Mouse (Mus musculus) right cerebral cortex, postnatal 4 days (tissue): ENCODE results near the gene Kif21a.

Source experiments
- DNase-seq: peaks from one replicate; pipeline ENCODE4 v3.0.0-alpha.2; 2022

Gene Kif21a

GRCm38 (mm10) chr15:91049496-91050441 lies at the start of gene Kif21a:
Kif21a (minus strand) TSS chr15:91049948.
- DNase-seq, result peak; percentile 74

DNA sequence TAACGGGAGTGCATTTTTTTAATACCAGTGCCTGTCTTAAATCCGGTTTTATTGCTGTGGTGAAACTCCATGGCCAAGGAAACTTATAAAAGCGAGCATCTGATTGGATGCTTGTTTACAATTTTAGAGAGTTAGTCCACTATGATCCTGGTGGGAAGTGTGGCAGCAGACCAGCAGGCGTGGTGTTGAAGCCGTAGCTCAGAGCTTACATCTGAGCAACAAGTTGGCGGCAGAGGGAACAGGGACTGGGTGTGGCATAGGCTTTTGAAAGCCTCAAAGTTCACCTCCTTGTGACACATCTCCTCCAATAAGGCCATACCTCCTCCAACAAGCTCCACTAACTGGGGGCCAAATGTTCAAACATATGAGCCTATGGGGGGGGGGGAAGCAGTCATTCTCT lies 46.9 kb upstream of the Kif21a start:
- DNase-seq, result no peak

GRCm38 (mm10) chr15:91089427-91089826 lies 39.7 kb upstream of the Kif21a start:
- DNase-seq, result no peak

DNA sequence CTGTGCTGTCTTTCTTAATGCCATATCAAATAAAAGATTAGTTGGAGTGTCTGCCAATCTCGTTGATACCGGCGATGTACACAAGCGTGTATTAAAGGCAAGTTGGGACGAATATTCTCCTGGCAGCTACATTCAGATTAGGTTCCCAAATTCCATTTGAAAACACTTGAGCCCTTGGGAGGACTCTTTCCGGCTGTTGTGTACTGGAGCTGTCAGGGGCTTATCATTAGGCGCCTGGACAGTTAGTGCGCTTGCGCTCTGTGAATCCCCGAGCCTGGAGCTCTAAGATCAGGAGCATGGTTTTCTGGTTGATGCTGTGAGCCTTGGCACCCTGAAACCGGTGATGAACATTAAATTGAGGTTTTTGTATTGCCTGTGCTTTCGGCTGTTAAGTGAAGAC lies 38.3 kb upstream of the Kif21a start:
- no peak for DNase-seq

DNA sequence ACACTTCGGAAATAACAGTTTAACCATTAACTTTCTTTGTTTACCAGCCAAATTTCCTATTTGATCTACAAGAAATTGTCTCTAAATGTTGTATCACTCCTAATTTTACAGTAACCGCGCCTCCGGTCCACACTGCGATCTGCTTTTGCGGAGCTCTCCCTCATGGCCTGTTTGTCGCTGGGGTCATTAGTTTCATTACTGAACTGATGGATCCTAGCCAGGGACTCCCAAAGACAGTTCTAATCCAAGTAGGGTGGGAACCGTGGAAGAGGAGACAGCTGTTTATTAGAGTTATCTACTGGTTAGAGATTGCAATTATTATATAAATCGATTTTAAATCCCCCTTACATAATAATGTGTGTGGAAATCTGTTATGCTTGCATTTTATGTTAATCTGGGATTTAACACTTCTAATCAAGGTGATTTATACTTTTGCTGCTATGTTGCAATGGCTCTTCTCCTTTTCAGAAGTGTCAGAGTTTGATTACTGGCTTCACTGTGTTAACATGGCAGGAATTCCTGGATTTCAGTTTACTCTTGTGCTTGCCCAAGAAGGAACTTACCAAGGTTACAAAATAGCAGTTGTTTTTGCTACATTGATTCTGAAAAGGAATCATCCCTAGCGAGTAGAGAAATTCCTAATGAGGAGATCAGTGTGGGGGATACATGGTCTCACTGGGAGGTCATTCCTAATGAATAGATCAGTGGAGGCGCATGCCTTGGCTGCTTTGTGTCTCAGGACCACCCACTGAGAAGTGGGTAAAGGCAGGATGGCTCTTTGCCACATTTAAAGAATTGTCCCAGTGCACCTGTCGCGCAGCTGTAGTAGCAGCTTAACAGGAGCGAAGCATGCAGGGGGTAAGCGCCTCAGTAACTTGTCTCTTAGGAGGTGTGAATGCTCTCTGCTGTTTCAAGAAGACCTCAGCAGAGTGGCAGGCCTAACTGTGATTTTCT lies 28.0 kb upstream of the Kif21a start:
- no peak for DNase-seq

DNA sequence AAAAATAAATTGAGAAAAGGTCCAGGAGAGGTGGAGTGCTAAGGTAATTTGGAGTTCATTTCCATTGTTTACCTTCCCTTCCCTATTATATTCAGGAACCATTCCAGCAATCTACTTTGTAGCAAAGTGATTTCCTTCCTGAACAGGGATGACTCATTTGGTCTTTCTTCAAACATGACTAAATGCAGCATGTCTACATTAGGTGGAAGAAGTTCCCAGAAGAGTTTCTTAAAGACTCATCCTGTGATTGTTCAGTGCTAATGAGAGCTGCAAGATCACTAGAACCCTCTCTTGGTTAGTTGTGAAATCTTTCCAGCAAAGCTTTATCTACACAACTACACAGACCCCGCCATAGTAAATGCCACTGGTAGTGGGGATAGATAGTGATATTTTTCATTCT lies 22.7 kb upstream of the Kif21a start:
- DNase-seq, result no peak

DNA sequence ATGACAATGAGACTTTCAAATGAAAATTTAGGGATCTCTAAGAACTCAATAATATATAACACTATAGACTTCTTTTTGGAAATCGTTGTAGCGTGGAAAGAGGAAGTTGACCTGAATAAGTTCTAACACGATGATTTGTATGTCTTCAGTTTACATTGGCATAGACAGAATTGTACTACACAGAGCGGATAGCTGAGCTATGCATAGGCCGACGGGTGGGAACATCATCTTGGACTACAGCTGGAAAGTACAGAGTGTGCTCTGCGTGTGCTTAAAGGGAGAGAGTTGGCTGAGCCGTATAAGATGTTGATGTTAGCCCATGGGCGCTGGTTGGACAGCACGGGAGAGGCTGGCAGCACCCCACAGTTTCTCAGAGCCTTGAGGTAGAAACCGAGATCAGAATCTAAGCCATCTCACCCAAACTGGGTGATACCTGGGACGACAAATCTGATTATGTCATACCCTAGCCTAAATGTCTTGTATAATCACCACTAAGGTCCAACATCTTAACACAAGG lies 14.6 kb upstream of the Kif21a start:
- no peak for DNase-seq

GRCm38 (mm10) chr15:91063845-91064244 lies 14.1 kb upstream of the Kif21a start:
- no peak for DNase-seq

DNA sequence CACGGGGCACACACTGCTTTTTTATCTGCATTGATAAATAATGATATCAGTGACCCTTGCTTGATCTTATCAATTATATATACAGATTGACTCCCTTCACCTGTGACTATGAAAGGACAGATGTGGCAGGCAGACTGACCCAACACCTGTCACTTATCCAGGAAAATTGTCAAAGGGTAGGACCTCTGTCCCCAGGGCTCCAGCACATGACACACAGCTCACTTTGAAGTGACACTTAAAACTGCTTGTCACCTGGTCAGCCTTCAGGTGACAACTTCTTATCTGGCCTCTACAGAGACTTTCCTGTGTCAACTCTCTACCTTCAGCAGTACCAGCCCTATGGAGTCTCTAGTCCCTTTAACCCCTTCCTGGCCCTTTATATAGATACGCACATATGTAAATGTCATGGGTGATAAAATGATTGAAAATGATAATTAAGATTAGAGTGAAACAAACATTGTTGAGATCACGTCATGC lies 7.2 kb upstream of the Kif21a start:
- no peak for DNase-seq

- no peak for DNase-seq
These were observed 6.6 kb upstream of the Kif21a start for GRCm38 (mm10) chr15:91056176-91056865.

- DNase-seq, result no peak
These were observed 725 bp downstream of the Kif21a start for GRCm38 (mm10) chr15:91048951-91049495.

GRCm38 (mm10) chr15:91047627-91048026 lies 2.1 kb downstream of the Kif21a start:
- DNase-seq, result no peak

- DNase-seq, result no peak
These were observed 3.2 kb downstream of the Kif21a start for GRCm38 (mm10) chr15:91046506-91046905.

GRCm38 (mm10) chr15:91043263-91043662 lies 6.5 kb downstream of the Kif21a start:
- no peak for DNase-seq

DNA sequence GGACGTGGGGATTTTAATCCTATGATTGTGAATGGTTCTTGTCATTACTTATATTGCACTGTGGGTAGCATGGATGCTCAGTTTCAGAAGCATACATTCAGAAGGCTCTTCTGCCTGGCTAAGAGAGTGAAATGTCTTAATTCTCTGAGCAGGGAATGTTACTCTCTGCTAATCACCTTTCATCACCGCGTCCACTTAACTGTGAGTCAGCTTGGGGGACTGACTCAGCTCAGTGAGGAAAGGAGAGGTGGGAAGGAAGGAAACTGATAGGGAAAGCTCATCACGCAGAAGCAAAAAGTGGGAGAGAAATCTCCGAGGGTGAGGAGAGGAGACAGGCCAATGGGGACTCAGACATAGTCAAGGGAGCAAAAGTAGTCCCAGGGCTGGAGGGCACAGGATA lies 10.9 kb downstream of the Kif21a start:
- DNase-seq, result no peak

GRCm38 (mm10) chr15:91034090-91034489 lies 15.7 kb downstream of the Kif21a start:
- DNase-seq, result no peak

GRCm38 (mm10) chr15:91033529-91033928 lies 16.2 kb downstream of the Kif21a start:
- DNase-seq, result no peak

DNA sequence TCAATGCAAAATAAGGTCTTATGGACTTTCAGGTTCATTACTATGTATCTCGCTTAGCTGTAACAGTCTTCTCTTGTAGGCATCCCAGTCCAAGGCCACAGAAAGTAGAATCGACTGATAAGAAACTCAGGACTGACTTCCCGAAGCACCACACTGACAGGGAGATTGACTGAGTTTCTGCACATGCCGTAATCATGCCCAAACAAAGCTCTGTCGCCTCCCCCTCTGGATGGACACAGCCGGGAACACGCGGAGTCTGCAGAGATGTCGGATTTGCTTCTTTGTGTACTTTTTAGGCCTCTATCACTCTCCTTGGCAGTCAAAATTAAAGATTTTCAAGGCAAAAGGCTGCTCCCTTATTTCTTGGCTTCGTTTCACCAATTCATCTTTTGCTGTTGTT lies 20.8 kb downstream of the Kif21a start:
- no peak for DNase-seq

GRCm38 (mm10) chr15:91028494-91028893 lies 21.3 kb downstream of the Kif21a start:
- DNase-seq, result no peak

DNA sequence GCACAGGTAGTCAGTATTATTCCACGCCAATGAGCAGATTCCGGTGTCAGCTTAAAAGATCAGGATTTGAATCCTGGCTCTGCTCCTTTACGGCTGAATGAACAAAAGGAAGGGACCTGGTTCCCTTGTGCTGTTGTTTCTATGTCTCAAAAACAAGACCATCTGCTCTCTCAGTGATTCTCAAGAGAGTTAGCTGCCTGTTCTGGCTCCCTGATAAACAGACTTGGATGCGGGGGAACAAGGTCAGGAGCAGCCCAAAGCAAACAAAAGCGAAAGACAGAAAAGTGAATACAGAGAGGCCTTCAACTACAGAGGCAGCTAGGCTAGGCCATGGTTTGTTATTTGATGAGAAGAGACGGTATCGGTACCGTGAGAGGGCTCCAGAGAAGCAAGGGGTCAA lies 27.5 kb downstream of the Kif21a start:
- DNase-seq, result no peak

DNA sequence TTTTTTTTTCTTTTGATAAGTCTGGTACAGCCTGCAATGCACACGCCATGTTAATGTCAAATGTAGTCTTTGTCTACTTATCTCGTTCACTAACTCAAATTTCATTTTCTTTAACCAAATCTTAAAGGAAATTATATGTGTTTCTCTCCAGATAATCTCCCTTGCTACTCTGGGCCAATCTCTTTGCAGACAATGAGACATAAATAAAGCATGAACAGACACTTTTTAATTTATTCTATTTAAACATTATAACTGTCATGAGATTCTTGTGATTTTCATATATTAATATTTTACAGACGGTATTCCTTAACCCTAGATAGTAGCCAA lies 30.9 kb downstream of the Kif21a start:
- no peak for DNase-seq

DNA sequence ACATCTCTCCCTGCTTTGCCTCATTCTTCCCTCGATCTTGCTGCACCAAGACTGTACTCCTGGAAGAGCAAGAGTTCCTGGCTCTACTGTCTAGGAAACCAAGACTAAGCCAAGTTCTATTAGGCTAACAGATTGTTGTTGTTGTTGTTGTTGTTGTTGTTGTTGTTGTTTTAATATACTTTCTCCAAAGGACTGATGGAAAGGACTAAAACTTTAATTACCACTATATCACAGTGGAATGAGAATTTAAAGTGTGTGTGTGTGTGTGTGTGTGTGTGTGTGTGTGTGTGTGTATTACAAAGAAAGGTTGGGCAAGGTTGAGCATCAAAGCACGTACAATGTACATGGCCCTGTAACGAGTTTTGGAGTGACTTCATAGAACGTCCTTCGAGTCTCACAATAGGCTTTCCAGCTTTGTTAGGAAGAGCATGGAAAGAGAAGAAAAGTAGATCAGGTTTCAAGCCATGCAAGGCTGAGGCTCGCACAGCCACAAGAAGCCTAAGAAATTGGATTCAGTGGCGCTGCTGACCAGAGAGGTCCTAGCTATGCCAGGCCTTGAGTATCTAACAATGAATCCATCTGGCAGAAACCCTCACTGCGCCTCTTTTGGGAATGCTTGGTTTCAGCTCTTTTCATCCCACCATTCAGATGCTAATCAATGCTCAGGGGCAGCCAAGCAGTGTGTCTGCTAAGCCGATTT lies 31.4 kb downstream of the Kif21a start:
- DNase-seq, result no peak
